ENCODE assay signal across 14 mouse cellular contexts in the genomic region with DNA sequence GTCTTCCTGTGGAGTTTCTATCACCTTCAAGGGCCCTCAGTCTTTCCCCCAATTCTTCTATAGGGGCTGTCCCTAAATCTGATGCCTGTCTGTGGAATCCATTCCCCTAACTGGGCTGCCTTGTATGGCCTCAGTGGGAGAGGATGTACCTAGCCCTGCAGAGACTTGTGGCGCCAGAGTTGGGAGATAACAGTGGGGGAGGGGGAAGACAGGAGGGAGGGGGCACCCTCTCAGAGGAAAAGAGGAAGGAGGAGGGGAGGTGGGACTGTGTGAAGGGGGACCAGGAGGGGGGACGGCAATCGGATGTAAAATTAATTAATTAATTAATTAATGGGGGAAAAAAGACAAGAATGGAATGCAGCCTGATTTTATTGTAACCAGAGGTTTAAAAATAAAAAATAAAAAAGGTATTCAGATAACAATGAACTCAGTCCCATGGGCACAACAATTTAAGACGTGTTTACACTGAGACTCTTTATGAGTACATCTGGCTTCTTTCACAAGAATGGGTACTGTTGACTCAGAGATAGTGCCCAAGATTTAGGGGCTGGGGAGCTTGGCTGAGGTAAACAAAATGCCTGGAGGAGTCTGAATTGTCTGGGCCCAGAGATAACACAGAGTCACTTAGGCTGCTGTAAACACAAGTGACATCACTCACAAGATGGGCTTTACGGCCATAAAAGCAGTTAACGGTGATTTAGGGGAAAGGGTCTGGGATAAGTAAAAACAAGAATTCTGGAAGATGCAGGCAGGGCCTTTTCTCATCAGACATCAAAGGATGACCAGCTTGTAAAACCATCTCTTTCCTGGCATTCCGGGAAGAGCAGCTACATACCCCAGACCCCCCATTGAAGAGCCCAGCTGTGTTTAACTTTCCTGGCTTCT. TPM values are rescaled to one million over a fixed set of nuclear protein-coding genes. Genes with fewer than 3 reads are reported as not detected.
DNase-seq lines count a peak whose midpoint lies in the region; ATAC-seq and TF ChIP-seq lines count a peak whose summit lies in the region.
"Had no signal": no experiment of that assay in that cellular context is flagged by ENCODE, and none has a peak within 500 bp of the region (broad histone marks: within the 10 kb centered on the region; RNA-seq: fewer than 3 reads in every experiment).

No protein-coding gene starts in this region.

- H3K4me1 ChIP-seq in heart, embryonic 15.5 days (replicated peaks), result peaks cover 29% of the 10 kb centered on the region
- peaks cover 0 to 7% of the 10 kb centered on the region in 2 experiments; a peak in 2 of 4 replicates for H3K4me1 ChIP-seq in MEL (ENCODE audit: control insufficient read depth in 1 of 2, insufficient read depth in 2 of 2, low read length in 2 of 2)
- peaks cover 9% of the 10 kb centered on the region for H3K4me1 ChIP-seq in embryonic facial prominence, embryonic 12.5 days

- no peak overlapping the region for H3K9ac ChIP-seq in heart, embryonic 15.5 days
- H3K9ac ChIP-seq in MEL (ENCODE audit: control insufficient read depth, low read depth, low read length, poor library complexity, severe bottlenecking), result no peak overlapping the region
- 0 out of 2 replicates have a peak overlapping the region, but pooled peaks have one; percentile 19 for H3K9ac ChIP-seq in embryonic facial prominence, embryonic 12.5 days
- H3K9ac ChIP-seq: hindbrain, embryonic 14.5 days had no signal

- H3K9me3 ChIP-seq in heart, embryonic 15.5 days (replicated peaks), result no peaks in the 10 kb centered on the region
- no peaks in the 10 kb centered on the region for H3K9me3 ChIP-seq in MEL (replicated peaks; ENCODE audit: insufficient read depth, low read length)
- H3K9me3 ChIP-seq in embryonic facial prominence, embryonic 12.5 days, result no peaks in the 10 kb centered on the region

- TF ChIP-seq EP300 in MEL (IDR thresholded peaks at IDR 0.05; ENCODE audit: low read depth in 1 of 2, low read length in 2 of 2), result peak; percentile 25 to 37; a peak in 2 of 4 replicates

- 23% methylated on average over 7 of the region's 7 CpGs for WGBS in heart, embryonic 15.5 days
- WGBS in embryonic facial prominence, embryonic 12.5 days, result 43% methylated on average over 7 of the region's 7 CpGs

- TF ChIP-seq RAD21 in MEL (IDR thresholded peaks at IDR 0.05; ENCODE audit: low read depth, low read length), result no peak

- no peak for TF ChIP-seq CTCF in MEL (IDR thresholded peaks at IDR 0.05 in 2 of 3, conservative IDR thresholded peaks at IDR 0.05 in 1 of 3; ENCODE audit: control insufficient read depth in 1 of 3, insufficient read depth in 1 of 3, low read depth in 2 of 3, low read length in 3 of 3, poor library complexity in 1 of 3, severe bottlenecking in 1 of 3)

- peak overlapping the region; percentile 61 for H3K27ac ChIP-seq in heart, embryonic 15.5 days
- H3K27ac ChIP-seq in MEL (ENCODE audit: control insufficient read depth, low read depth, low read length), result no peak overlapping the region
- H3K27ac ChIP-seq in embryonic facial prominence, embryonic 12.5 days, result peak overlapping the region; percentile 46; the same call in 1 of the 2 replicates
- H3K27ac ChIP-seq: hindbrain, embryonic 14.5 days; left cerebral cortex, adult 2 months had no signal

- DNase-seq in heart, postnatal 4 days, result no peak
- peak; percentile 70 for DNase-seq in MEL (ENCODE audit: low read depth, low spot score)
- no peak for DNase-seq in ovary, postnatal 36 days (ENCODE audit: low spot score)
- DNase-seq in ovary, postnatal 10 days (ENCODE audit: low spot score), result no peak
- DNase-seq in gastrocnemius, postnatal 4 days (ENCODE audit: low spot score in 2 of 2), result no peak
- DNase-seq: cerebellum, postnatal 14 days; thymus, adult 18-20 months had no signal

- H3K4me3 ChIP-seq in heart, embryonic 15.5 days, result no peak overlapping the region
- no peak overlapping the region for H3K4me3 ChIP-seq in MEL (ENCODE audit: control insufficient read depth in 1 of 2, insufficient read depth in 1 of 2, low read depth in 2 of 2, low read length in 2 of 2)
- H3K4me3 ChIP-seq in embryonic facial prominence, embryonic 12.5 days, result no peak overlapping the region
- H3K4me3 ChIP-seq: left cerebral cortex, adult 2 months had no signal

- TF ChIP-seq POLR2A in MEL (IDR thresholded peaks at IDR 0.05; ENCODE audit: control insufficient read depth in 1 of 2, insufficient read depth in 1 of 2, low read depth in 1 of 2, low read length in 2 of 2, poor library complexity in 1 of 2), result no peak

- ATAC-seq in heart, embryonic 15.5 days (replicated peaks; ENCODE audit: insufficient number of reproducible peaks, insufficient read depth, low FRiP score, low read depth), result peak; percentile 54; the same call in 1 of the 2 replicates
- ATAC-seq in embryonic facial prominence, embryonic 12.5 days (ENCODE audit: insufficient number of reproducible peaks, insufficient read depth, low FRiP score, low TSS enrichment), result no peak
- peak; percentile 77 for ATAC-seq in megakaryocyte progenitor cell, adult 5-6 weeks (replicated peaks; ENCODE audit: poor library complexity)
- ATAC-seq: forebrain, embryonic 16.5 days; midbrain, embryonic 16.5 days had no signal

- no peaks in the 10 kb centered on the region for H3K36me3 ChIP-seq in heart, embryonic 15.5 days
- peaks cover 0 to 5% of the 10 kb centered on the region in 2 experiments; a peak in 1 of 4 replicates for H3K36me3 ChIP-seq in MEL (ENCODE audit: control insufficient read depth in 1 of 2, insufficient read depth in 2 of 2, low read length in 2 of 2)
- no peaks in the 10 kb centered on the region for H3K36me3 ChIP-seq in embryonic facial prominence, embryonic 12.5 days

- no peaks in the 10 kb centered on the region for H3K27me3 ChIP-seq in heart, embryonic 15.5 days
- H3K27me3 ChIP-seq in MEL (ENCODE audit: control insufficient read depth in 1 of 2, insufficient read depth in 2 of 2, low read length in 2 of 2), result no peaks in the 10 kb centered on the region
- no peaks in the 10 kb centered on the region for H3K27me3 ChIP-seq in embryonic facial prominence, embryonic 12.5 days

- no peak overlapping the region for H3K4me2 ChIP-seq in heart, embryonic 15.5 days
- no peak overlapping the region for H3K4me2 ChIP-seq in embryonic facial prominence, embryonic 12.5 days (replicated peaks)
- H3K4me2 ChIP-seq: hindbrain, embryonic 14.5 days had no signal

- H3K79me2 ChIP-seq in MEL (ENCODE audit: control insufficient read depth, insufficient read depth, low read length, poor library complexity), result no peaks in the 10 kb centered on the region

TF ChIP-seq in MEL, 35 proteins besides CTCF, POLR2A, EP300 and RAD21 (continues in another document):
- TF ChIP-seq MYC (IDR thresholded peaks at IDR 0.05; ENCODE audit: low read depth, low read length) (no peak), MAFK (IDR thresholded peaks at IDR 0.05; ENCODE audit: borderline replicate concordance, low read depth, low read length) (no peak), ZMIZ1 (IDR thresholded peaks at IDR 0.05; ENCODE audit: low read depth, low read length) (no peak), TBP (IDR thresholded peaks at IDR 0.05; ENCODE audit: low read depth, low read length) (no peak), TAL1 (IDR thresholded peaks at IDR 0.05; ENCODE audit: low read length) (peak; percentile 71), GATA1 (IDR thresholded peaks at IDR 0.05; ENCODE audit: low read depth, low read length) (peak; percentile 42), MAX (IDR thresholded peaks at IDR 0.05; ENCODE audit: low read length) (no peak), ZNF384 (IDR thresholded peaks at IDR 0.05; ENCODE audit: low read depth, low read length) (no peak), POLR2AphosphoS5 (IDR thresholded peaks at IDR 0.05; ENCODE audit: borderline replicate concordance, low read depth, low read length) (no peak), CHD1 (IDR thresholded peaks at IDR 0.05; ENCODE audit: low read depth, low read length) (no peak), NELFE (IDR thresholded peaks at IDR 0.05; ENCODE audit: low read depth, low read length) (no peak), JUND (IDR thresholded peaks at IDR 0.05; ENCODE audit: low read depth, low read length) (no peak), ZC3H11A (IDR thresholded peaks at IDR 0.05; ENCODE audit: low read depth, low read length) (no peak), HCFC1 (IDR thresholded peaks at IDR 0.05; ENCODE audit: low read depth, low read length) (no peak), MAZ (IDR thresholded peaks at IDR 0.05; ENCODE audit: low read depth, low read length) (peak; percentile 93), MYB (IDR thresholded peaks at IDR 0.05; ENCODE audit: low read depth, low read length) (no peak), SMC3 (IDR thresholded peaks at IDR 0.05; ENCODE audit: low read depth, low read length) (no peak), GABPA (IDR thresholded peaks at IDR 0.05; ENCODE audit: low read depth, low read length) (no peak), ZKSCAN1 (IDR thresholded peaks at IDR 0.05; ENCODE audit: low read depth, low read length) (no peak), ELF1 (IDR thresholded peaks at IDR 0.05; ENCODE audit: low read depth, low read length) (no peak), CHD2 (IDR thresholded peaks at IDR 0.05; ENCODE audit: low read length) (no peak), USF2 (IDR thresholded peaks at IDR 0.05; ENCODE audit: borderline replicate concordance in 1 of 2, insufficient read depth in 1 of 2, low read depth in 1 of 2, low read length in 2 of 2) (no peak), E2F4 (IDR thresholded peaks at IDR 0.05; ENCODE audit: borderline replicate concordance, low read depth, low read length) (no peak), BHLHE40 (IDR thresholded peaks at IDR 0.05; ENCODE audit: borderline replicate concordance, low read depth, low read length) (no peak), RCOR1 (IDR thresholded peaks at IDR 0.05; ENCODE audit: low read depth, low read length) (0 out of 2 replicates have a peak, but pooled peaks have one; percentile 26), TCF12 (IDR thresholded peaks at IDR 0.05; ENCODE audit: low read depth, low read length) (no peak), UBTF (IDR thresholded peaks at IDR 0.05; ENCODE audit: borderline replicate concordance, insufficient read depth, low read depth, low read length) (no peak), USF1 (IDR thresholded peaks at IDR 0.05; ENCODE audit: low read depth, low read length) (no peak), SIN3A (IDR thresholded peaks at IDR 0.05; ENCODE audit: low read length) (no peak)

RNA-seq across cellular contexts. Expression of gene Slc22a1, which starts 6.9 kb away (rescaled TPM):
- polyA plus RNA-seq in heart, embryonic 15.5 days (2015; fragmentation: Nextera tagmentation; extraction: Ambion mirVana), result 30.5 and 51.0 TPM in 2 replicates
- total RNA-seq in heart, postnatal 4 days (2021), result 10 to 100 TPM; 10.3 to 13.9 TPM
- total RNA-seq in MEL (2012; rRNA removed), result not detected in 2 replicates
- polyA plus RNA-seq in MEL (2012; ENCODE audit: insufficient read depth in 1 of 2, insufficient read length in 2 of 2, low read depth in 1 of 2, low replicate concordance in 2 of 2, missing spikeins in 1 of 2), result not detected
- 0.08 and 0.42 TPM in 2 replicates for polyA plus RNA-seq in embryonic facial prominence, embryonic 12.5 days (2016; fragmentation: Nextera tagmentation; extraction: Ambion mirVana)
- not detected in 2 replicates for total RNA-seq in megakaryocyte progenitor cell, adult 5-6 weeks (2015)
- not detected in 2 replicates for total RNA-seq in megakaryocyte progenitor cell, adult 5-6 weeks (2017)
- not detected for total RNA-seq in gastrocnemius, postnatal 4 days (2021)
- polyA plus RNA-seq: forebrain, embryonic 16.5 days; hindbrain, embryonic 14.5 days; midbrain, embryonic 16.5 days had no signal
